Mouse (Mus musculus): Measurements from ENCODE around the gene Olfr980. TPM values are rescaled to one million over a fixed set of nuclear protein-coding genes. Genes with fewer than 3 reads are reported as not detected.
"Not testable (repeated sequence)": the region's sequence is repeated elsewhere in the genome, so short reads cannot be mapped to it uniquely, and the experiment has no call there.

Gene Olfr980
- polyA plus RNA-seq (2016; fragmentation: Nextera tagmentation; extraction: Ambion mirVana), result not detected in 2 replicates

DNA sequence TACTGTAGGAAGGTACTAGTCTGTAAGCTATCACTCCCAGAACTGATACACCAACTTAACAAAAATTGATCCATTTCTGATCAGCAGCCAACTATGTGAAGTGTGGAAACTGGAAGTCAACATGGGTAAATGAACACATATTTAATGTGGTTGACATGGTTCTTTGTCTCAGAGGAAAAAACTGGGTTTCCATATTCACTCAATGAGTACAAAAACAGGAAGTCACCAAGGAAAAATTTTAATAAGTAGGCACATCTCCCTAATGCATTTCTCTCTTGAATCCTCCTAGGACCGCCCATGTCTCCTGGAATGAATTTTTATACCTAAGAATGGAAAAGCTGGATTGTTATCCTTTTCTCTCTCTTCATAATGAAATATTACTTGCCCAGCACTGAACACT, at the start of gene Olfr980:
Olfr980 (minus strand) TSS at position 101 of the 400 bp plus-strand sequence.
- Histone ChIP-seq H3K27ac (no peak within 1 kb of the TSS), H3K4me2 (replicated peaks) (no peak within 1 kb of the TSS), H3K4me1 (no peaks in the 10 kb centered on the region), H3K27me3 (replicated peaks) (no peaks in the 10 kb centered on the region), H3K36me3 (no peaks in the 10 kb centered on the region), H3K9me3 (no peaks in the 10 kb centered on the region), H3K9ac (no peak within 1 kb of the TSS), H3K4me3 (no peak within 1 kb of the TSS)
- 90% methylated on average over 1 of the region's 1 CpGs for WGBS
- no peak for ATAC-seq (ENCODE audit: low FRiP score, low read depth)

GRCm38 (mm10) chr9:40050138-40050537, 40.8 kb upstream of the Olfr980 start:
- no peak overlapping the region for H3K4me2 ChIP-seq (replicated peaks)
- no peak for ATAC-seq (ENCODE audit: low FRiP score, low read depth)
- 91% methylated on average over 19 of the region's 19 CpGs for WGBS

GRCm38 (mm10) chr9:40021164-40021563, 11.8 kb upstream of the Olfr980 start, which contains the start of gene Olfr981:
Olfr981 (plus strand) TSS chr9:40021464.
- no peaks in the 10 kb centered on the region for H3K36me3 ChIP-seq
- H3K4me1 ChIP-seq, result no peaks in the 10 kb centered on the region
- H3K27ac ChIP-seq, result no peak within 1 kb of the TSS
- no peak within 1 kb of the TSS for H3K4me3 ChIP-seq
- no peaks in the 10 kb centered on the region for H3K27me3 ChIP-seq (replicated peaks)
- no peak within 1 kb of the TSS for H3K9ac ChIP-seq
- WGBS, result 76% methylated on average over 2 of the region's 2 CpGs
- ATAC-seq (ENCODE audit: low FRiP score, low read depth), result no peak
- no peak within 1 kb of the TSS for H3K4me2 ChIP-seq (replicated peaks)
- no peaks in the 10 kb centered on the region for H3K9me3 ChIP-seq

More at GRCm38 (mm10) chr9:40050138-40050537, 40.8 kb upstream of the Olfr980 start:
- no peak overlapping the region for H3K9ac ChIP-seq
- no peak overlapping the region for H3K4me3 ChIP-seq
- H3K4me1 ChIP-seq, result no peaks in the 10 kb centered on the region
- H3K36me3 ChIP-seq, result no peaks in the 10 kb centered on the region
- H3K9me3 ChIP-seq, result no peaks in the 10 kb centered on the region
- no peak overlapping the region for H3K27ac ChIP-seq
- H3K27me3 ChIP-seq (replicated peaks), result no peaks in the 10 kb centered on the region

- ATAC-seq (ENCODE audit: low FRiP score, low read depth), result no peak
- no peaks in the 10 kb centered on the region for H3K4me1 ChIP-seq
- no peaks in the 10 kb centered on the region for H3K27me3 ChIP-seq (replicated peaks)
- H3K36me3 ChIP-seq, result no peaks in the 10 kb centered on the region
- H3K27ac ChIP-seq, result no peak within 1 kb of the TSS
- no peak within 1 kb of the TSS for H3K4me3 ChIP-seq
- 98% methylated on average over 1 of the region's 1 CpGs for WGBS
- no peak within 1 kb of the TSS for H3K4me2 ChIP-seq (replicated peaks)
- H3K9ac ChIP-seq, result no peak within 1 kb of the TSS
- no peaks in the 10 kb centered on the region for H3K9me3 ChIP-seq
Measured at GRCm38 (mm10) chr9:40003365-40003764, 6.0 kb downstream of the Olfr980 start, which contains the start of gene Olfr979. Olfr979 (minus strand) TSS chr9:40003465.

GRCm38 (mm10) chr9:39991813-39992212, 17.6 kb downstream of the Olfr980 start, which contains the start of gene Olfr978:
Olfr978 (plus strand) TSS chr9:39992113.
- no peaks in the 10 kb centered on the region for H3K36me3 ChIP-seq
- 91% methylated on average over 2 of the region's 2 CpGs for WGBS

DNA sequence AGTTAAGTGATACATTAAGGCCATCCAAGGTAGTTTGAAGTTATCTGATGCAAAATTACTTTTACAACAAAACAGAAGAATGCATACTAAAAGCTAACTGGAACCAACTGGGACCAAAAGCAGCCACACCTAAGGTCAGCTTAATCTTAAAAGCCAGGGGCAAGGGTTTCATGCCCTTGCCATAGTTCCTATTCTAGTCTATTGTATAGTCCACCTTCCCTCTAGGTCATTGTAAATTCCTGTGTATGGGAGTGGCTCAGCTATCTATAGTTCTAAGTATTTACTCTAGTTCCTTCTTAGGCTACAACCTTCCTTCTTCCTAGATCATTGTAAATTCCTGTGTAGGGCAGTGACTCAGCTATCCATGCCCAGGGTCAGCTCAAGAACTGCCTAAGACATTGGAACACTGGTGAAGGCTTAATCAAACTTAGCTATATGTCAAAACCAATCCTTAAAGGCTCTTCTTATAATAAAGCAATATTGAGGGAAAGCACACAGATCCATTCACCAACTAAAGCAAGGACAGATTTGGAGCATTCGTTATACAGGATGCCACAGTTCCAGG, 32.7 kb downstream of the Olfr980 start:
- not testable (repeated sequence) for H3K4me3 ChIP-seq; H3K27me3 ChIP-seq (replicated peaks); H3K27ac ChIP-seq; H3K4me1 ChIP-seq; H3K9ac ChIP-seq; ATAC-seq (ENCODE audit: low FRiP score, low read depth); H3K4me2 ChIP-seq (replicated peaks); H3K36me3 ChIP-seq; H3K9me3 ChIP-seq
- WGBS, result 87% methylated on average over 1 of the region's 1 CpGs

More at GRCm38 (mm10) chr9:39991813-39992212, 17.6 kb downstream of the Olfr980 start, which contains the start of gene Olfr978:
- H3K4me2 ChIP-seq (replicated peaks), result no peak within 1 kb of the TSS
- no peaks in the 10 kb centered on the region for H3K27me3 ChIP-seq (replicated peaks)
- H3K4me1 ChIP-seq, result no peaks in the 10 kb centered on the region
- no peak within 1 kb of the TSS for H3K9ac ChIP-seq
- H3K4me3 ChIP-seq, result no peak within 1 kb of the TSS
- no peak within 1 kb of the TSS for H3K27ac ChIP-seq
- H3K9me3 ChIP-seq, result no peaks in the 10 kb centered on the region
- ATAC-seq (ENCODE audit: low FRiP score, low read depth), result no peak

DNA sequence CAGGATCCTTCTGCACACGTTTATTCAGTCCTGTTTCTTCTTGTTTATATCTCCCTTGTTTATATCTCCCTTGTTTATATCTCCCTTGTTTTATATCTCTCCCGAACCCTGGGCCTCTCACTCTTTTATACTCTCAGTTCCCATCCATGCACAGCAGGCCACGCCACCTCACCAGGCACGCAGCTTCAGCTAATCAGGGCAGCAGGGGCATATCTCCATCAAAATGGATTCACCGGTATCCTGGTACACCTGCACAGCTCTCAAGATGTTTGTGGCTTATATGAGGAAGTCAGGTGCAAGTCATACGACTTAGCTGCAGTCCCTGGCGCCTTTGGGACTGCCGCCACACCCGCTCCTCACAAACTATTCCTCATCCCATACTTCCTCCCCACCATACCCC, 48.3 kb downstream of the Olfr980 start, which contains the start of gene Olfr976:
Olfr976 (minus strand) TSS at position 101 of the 400 bp plus-strand sequence.
- not testable (repeated sequence) for H3K9me3 ChIP-seq; H3K36me3 ChIP-seq; H3K4me2 ChIP-seq (replicated peaks); ATAC-seq (ENCODE audit: low FRiP score, low read depth); H3K9ac ChIP-seq; H3K27me3 ChIP-seq (replicated peaks); H3K4me1 ChIP-seq; H3K27ac ChIP-seq; H3K4me3 ChIP-seq
- 86% methylated on average over 8 of the region's 9 CpGs for WGBS

Other genes with a start within 250 kb of the Olfr980 start
- gene Olfr968, start 226.3 kb downstream of the Olfr980 start, polyA plus RNA-seq (2016; fragmentation: Nextera tagmentation; extraction: Ambion mirVana), result not detected in 2 replicates
- not detected in 2 replicates for gene Olfr969, start 218.6 kb downstream of the Olfr980 start, polyA plus RNA-seq (2016; fragmentation: Nextera tagmentation; extraction: Ambion mirVana)
- not detected in 2 replicates for gene Olfr970, start 200.7 kb downstream of the Olfr980 start, polyA plus RNA-seq (2016; fragmentation: Nextera tagmentation; extraction: Ambion mirVana)
- gene Olfr971, start 172.7 kb downstream of the Olfr980 start, polyA plus RNA-seq (2016; fragmentation: Nextera tagmentation; extraction: Ambion mirVana), result not detected in 2 replicates
- not detected in 2 replicates for gene Olfr972, start 143.2 kb downstream of the Olfr980 start, polyA plus RNA-seq (2016; fragmentation: Nextera tagmentation; extraction: Ambion mirVana)
- gene Olfr229, start 102.2 kb downstream of the Olfr980 start, polyA plus RNA-seq (2016; fragmentation: Nextera tagmentation; extraction: Ambion mirVana), result not detected in 2 replicates
- gene Olfr974, start 72.1 kb downstream of the Olfr980 start, polyA plus RNA-seq (2016; fragmentation: Nextera tagmentation; extraction: Ambion mirVana), result not detected in 2 replicates
- gene Olfr975, start 57.5 kb downstream of the Olfr980 start, polyA plus RNA-seq (2016; fragmentation: Nextera tagmentation; extraction: Ambion mirVana), result 0.11 TPM in 1 of 2 replicates, not detected in the other
- gene Olfr976, start 48.4 kb downstream of the Olfr980 start, polyA plus RNA-seq (2016; fragmentation: Nextera tagmentation; extraction: Ambion mirVana), result not detected in 2 replicates
- not detected in 2 replicates for gene Olfr978, start 17.5 kb downstream of the Olfr980 start, polyA plus RNA-seq (2016; fragmentation: Nextera tagmentation; extraction: Ambion mirVana)
- gene Olfr979, start 6.1 kb downstream of the Olfr980 start, polyA plus RNA-seq (2016; fragmentation: Nextera tagmentation; extraction: Ambion mirVana), result not detected in 2 replicates
- not detected in 2 replicates for gene Olfr981, start 11.9 kb upstream of the Olfr980 start, polyA plus RNA-seq (2016; fragmentation: Nextera tagmentation; extraction: Ambion mirVana)
- gene Olfr982, start 64.2 kb upstream of the Olfr980 start, polyA plus RNA-seq (2016; fragmentation: Nextera tagmentation; extraction: Ambion mirVana), result not detected in 2 replicates
- not detected in 2 replicates for gene Olfr983, start 84.0 kb upstream of the Olfr980 start, polyA plus RNA-seq (2016; fragmentation: Nextera tagmentation; extraction: Ambion mirVana)
- gene Olfr984, start 104.6 kb upstream of the Olfr980 start, polyA plus RNA-seq (2016; fragmentation: Nextera tagmentation; extraction: Ambion mirVana), result not detected in 2 replicates
- not detected in 2 replicates for gene Olfr985, start 120.6 kb upstream of the Olfr980 start, polyA plus RNA-seq (2016; fragmentation: Nextera tagmentation; extraction: Ambion mirVana)
- gene Tmem225, start 138.5 kb upstream of the Olfr980 start, polyA plus RNA-seq (2016; fragmentation: Nextera tagmentation; extraction: Ambion mirVana), result not detected in 2 replicates
- not detected in 2 replicates for gene Olfr986, start 171.3 kb upstream of the Olfr980 start, polyA plus RNA-seq (2016; fragmentation: Nextera tagmentation; extraction: Ambion mirVana)
- gene Zfp202, start 182.7 kb upstream of the Olfr980 start, polyA plus RNA-seq (2016; fragmentation: Nextera tagmentation; extraction: Ambion mirVana), result 8.1 and 8.9 TPM in 2 replicates

Measured in neural tube, embryonic 12.5 days (tissue).